Comparison of ENCODE assay signal across 9 mouse cellular contexts in genomic region chr11:65197280-65197679, GRCm38 (mm10). TPM values are rescaled to one million over a fixed set of nuclear protein-coding genes. Genes with fewer than 3 reads are reported as not detected.
DNase-seq lines count a peak whose midpoint lies in the region; ATAC-seq lines count a peak whose summit lies in the region.
"Had no signal": no experiment of that assay in that cellular context is flagged by ENCODE, and none has a peak within 500 bp of the region (broad histone marks: within the 10 kb centered on the region; RNA-seq: fewer than 3 reads in every experiment).

No protein-coding gene starts in this region.

- H3K4me3 ChIP-seq in heart, embryonic 11.5 days (ENCODE audit: low read depth, low read length), result no peak overlapping the region
- H3K4me3 ChIP-seq: midbrain, embryonic 12.5 days had no signal

- peaks cover 5% of the 10 kb centered on the region for H3K4me1 ChIP-seq in heart, embryonic 11.5 days (ENCODE audit: control insufficient read depth, insufficient read depth, low read length)
- H3K4me1 ChIP-seq: midbrain, embryonic 12.5 days had no signal

- no peaks in the 10 kb centered on the region for H3K27me3 ChIP-seq in heart, embryonic 11.5 days (ENCODE audit: control insufficient read depth, insufficient read depth, low read length)
- H3K27me3 ChIP-seq: midbrain, embryonic 12.5 days had no signal

- no peak overlapping the region for H3K9ac ChIP-seq in heart, embryonic 11.5 days (ENCODE audit: low read depth, low read length)
- H3K9ac ChIP-seq: midbrain, embryonic 12.5 days had no signal

- peaks cover 12% of the 10 kb centered on the region for H3K36me3 ChIP-seq in heart, embryonic 11.5 days (ENCODE audit: control insufficient read depth, insufficient read depth, low read length)
- H3K36me3 ChIP-seq: midbrain, embryonic 12.5 days had no signal

- WGBS in heart, embryonic 11.5 days (ENCODE audit: insufficient replicate concordance), result 7% methylated on average over 3 of the region's 3 CpGs

- H3K9me3 ChIP-seq in heart, embryonic 11.5 days (replicated peaks; ENCODE audit: control insufficient read depth, low read length), result no peaks in the 10 kb centered on the region
- H3K9me3 ChIP-seq: midbrain, embryonic 12.5 days had no signal

- ATAC-seq in heart, embryonic 11.5 days (replicated peaks; ENCODE audit: insufficient number of reproducible peaks, low FRiP score, low TSS enrichment), result no peak

- H3K27ac ChIP-seq in heart, embryonic 11.5 days (ENCODE audit: low read depth, low read length), result peak overlapping the region; percentile 38; the same call in 1 of the 2 replicates
- H3K27ac ChIP-seq: midbrain, embryonic 12.5 days had no signal

- peak; percentile 58 for DNase-seq in gastrocnemius, adult 18-20 months (ENCODE audit: low spot score)
- DNase-seq in gastrocnemius, postnatal 25 days, result no peak
- peak; percentile 30 for DNase-seq in adrenal gland, adult 8-10 months
- peak; percentile 85 for DNase-seq in embryo, embryonic 10 days (ENCODE audit: low spot score)
- DNase-seq in layer of hippocampus, adult 8-10 months (ENCODE audit: low spot score in 2 of 2), result peak; percentile 34 to 79
- DNase-seq in lung, postnatal 36 days, result peak; percentile 87
- DNase-seq in skeletal muscle tissue, adult 2 months (ENCODE audit: low read depth, low spot score), result peak; percentile 19

- no peak overlapping the region for H3K4me2 ChIP-seq in heart, embryonic 11.5 days
- H3K4me2 ChIP-seq: midbrain, embryonic 12.5 days had no signal

RNA-seq across cellular contexts. Expression of gene Arhgap44, which starts 34.5 kb away (rescaled TPM):
- total RNA-seq in gastrocnemius, adult 18-20 months (2021), result 10 to 100 TPM in 1 of 2 experiments, 1 to 10 TPM in 1; 9.2 to 11.4 TPM
- 1 to 10 TPM; 6.4 to 9.4 TPM for total RNA-seq in gastrocnemius, postnatal 25 days (2021)
- 10 to 100 TPM in 3 of 4 experiments, 1 to 10 TPM in 1; 9.4 to 20.1 (median 13.7) TPM for total RNA-seq in adrenal gland, adult 8-10 months (2022)
- polyA plus RNA-seq in heart, embryonic 11.5 days (2014; fragmentation: Nextera tagmentation; extraction: Ambion mirVana), result 10.1 and 12.4 TPM in 2 replicates
- 100 to 1,000 TPM; 110 to 119 (median 112) TPM for total RNA-seq in layer of hippocampus, adult 8-10 months (2022)

RNA-seq across cellular contexts. Expression of gene 1700086D15Rik, which starts 37.6 kb away (rescaled TPM):
- total RNA-seq in gastrocnemius, adult 18-20 months (2021), result under 1 TPM in 1 of 2 experiments, not detected in 1; 0.21 TPM
- total RNA-seq in gastrocnemius, postnatal 25 days (2021), result not detected
- total RNA-seq in adrenal gland, adult 8-10 months (2022), result 1 to 10 TPM in 1 of 4 experiments, under 1 TPM in 3; 0.35 to 1.9 (median 0.55) TPM
- polyA plus RNA-seq in heart, embryonic 11.5 days (2014; fragmentation: Nextera tagmentation; extraction: Ambion mirVana), result 0.43 TPM in 1 of 2 replicates, not detected in the other
- total RNA-seq in layer of hippocampus, adult 8-10 months (2022), result 1 to 10 TPM; 2.1 to 5.2 (median 2.7) TPM

Comparison
In these comparisons a context has a peak if more than half of its experiments do, and no peak if none do; other contexts are left out.
1. RNA of gene Arhgap44, which starts 34.5 kb away (total RNA-seq): 110 to 119 TPM in layer of hippocampus, adult 8-10 months; 9.4 to 20.1 TPM in adrenal gland, adult 8-10 months, 9.2 to 11.4 TPM in gastrocnemius, adult 18-20 months and 6.4 to 9.4 TPM in gastrocnemius, postnatal 25 days; every median in the first group is over 4 times any median in the second.